Mouse (Mus musculus) cerebral cortex, adult 2 months (tissue): Measurements from ENCODE around the gene Tmem41b.

Source experiments
- WGBS: fragments of 180-500 bp; shearing (Covaris S2); methylation state at CpG from one replicate; pipeline ENCODE4 v1.1.7; 2018; 5-methylcytosine and 5-hydroxymethylcytosine counted together

Gene Tmem41b

DNA sequence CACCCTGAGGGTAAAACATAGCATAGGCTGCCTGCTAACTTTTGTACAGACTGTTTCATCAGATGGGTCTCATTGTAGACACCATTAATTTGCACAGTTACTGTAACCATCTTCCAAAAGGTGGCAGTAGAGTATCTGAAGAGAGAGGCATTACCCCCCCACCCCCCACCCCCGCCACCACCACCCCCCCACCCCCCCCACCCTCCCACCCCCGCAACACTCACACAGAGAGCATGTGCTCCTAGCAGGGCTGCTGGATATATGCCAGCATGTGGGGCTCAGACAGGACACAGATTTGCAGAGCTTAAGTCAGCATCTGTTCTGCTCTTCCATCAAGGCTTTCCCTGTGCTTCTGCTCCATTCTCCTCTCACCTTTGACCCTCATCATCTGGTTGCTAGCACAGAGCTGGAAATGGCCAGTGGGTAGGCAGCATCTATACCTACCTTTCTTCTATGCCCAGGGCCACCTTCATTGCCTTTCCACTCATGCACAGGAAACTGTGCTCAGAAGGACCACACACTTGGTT lies 17.7 kb downstream of the Tmem41b start:
- 8% methylated on average over 2 of the region's 2 CpGs for WGBS

DNA sequence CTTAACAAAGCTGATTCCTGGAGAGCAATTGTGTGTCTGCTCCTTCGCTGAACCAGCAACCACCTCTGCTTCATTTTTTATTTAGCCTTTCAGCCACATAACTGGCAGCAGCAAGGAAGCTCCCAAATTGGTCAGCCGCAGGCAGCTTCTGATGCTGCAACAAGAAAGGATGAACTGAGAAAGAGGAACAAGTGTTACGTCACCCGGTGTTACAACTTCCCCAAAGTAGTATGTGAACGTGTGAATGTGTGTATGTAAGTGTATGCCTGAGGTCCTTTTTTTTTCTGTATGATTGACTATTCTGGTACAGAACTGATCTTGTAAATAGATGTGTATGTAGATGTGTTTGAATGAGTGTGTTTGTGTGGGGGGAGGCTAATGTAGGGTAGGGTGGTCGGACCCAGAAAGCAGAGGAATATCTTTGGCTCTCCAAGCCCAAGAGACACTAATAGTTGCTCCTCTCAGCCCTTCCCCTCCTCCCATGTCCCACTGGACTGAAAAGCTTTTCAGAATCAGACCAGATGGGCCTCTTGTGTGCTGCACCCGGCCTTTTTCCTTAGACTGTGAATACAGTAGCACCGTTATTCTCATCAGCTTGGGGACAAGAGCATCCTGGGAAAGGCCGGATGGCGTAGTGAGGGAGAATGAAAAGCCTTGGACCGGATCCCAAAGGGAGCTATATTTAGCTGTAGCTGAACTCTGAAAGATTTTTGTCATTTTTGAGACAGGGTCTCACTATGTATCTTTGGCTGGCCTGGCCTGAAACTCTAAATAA lies 18.7 kb downstream of the Tmem41b start:
- 36% methylated on average over 11 of the region's 11 CpGs for WGBS

DNA sequence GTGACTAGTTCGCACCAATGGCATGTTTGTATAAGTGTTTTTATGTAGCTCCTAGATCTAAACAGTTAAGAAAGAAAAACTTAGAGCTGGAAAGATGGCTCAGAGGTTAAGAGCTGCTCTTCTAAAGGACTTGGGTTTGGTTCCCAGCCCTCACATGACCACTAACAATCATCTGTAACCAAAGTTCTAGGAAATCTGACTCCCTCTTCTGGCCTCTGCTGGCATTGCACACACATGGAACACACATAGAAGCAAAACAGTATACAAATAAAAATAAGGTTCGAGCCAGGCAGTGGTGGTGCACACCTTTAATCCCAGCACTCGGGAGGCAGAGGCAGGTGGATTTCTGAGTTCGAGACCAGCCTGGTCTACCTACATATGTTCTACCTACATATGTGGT lies 23.0 kb downstream of the Tmem41b start:
- 96% methylated on average over 4 of the region's 4 CpGs for WGBS

DNA sequence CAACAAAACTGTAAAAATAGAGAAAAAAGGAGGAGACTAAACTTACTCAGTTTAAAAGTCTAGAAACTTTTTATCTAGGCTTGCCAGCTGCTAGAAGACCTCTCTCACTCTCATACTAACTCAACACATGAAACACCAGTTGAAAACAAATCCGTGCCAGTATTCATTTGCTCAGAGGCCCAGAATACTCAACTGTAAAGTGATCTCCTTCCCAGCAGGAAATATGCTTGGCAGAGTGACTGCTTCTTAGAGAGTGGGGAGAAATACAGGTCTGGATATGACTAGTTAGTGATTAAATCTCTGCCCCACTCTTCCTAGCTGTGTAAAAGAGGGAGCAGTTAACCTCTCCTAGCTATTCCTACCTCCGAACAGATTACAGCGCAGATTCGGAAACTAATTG lies 24.1 kb downstream of the Tmem41b start:
- WGBS: 72% methylated on average over 4 of the region's 4 CpGs

DNA sequence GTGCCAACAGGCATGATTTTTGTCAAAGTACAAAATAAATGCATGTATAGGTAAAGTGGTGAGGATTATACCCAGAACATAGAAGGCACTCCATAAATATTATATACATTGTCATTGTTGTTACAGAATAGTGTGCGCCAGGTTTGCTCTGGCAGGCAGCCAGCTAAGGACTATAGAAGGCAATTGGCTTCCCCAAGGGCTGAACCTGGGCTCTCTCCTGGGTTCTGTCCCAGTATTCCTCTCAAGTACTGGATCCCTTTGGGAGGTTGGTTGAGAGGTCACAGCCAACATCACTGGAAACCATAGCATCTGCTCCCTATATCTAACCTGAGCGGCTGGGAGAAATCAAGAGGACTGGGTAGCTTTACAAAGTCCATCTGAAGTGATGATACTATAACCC lies 25.2 kb downstream of the Tmem41b start:
- WGBS: 75% methylated on average over 2 of the region's 2 CpGs

DNA sequence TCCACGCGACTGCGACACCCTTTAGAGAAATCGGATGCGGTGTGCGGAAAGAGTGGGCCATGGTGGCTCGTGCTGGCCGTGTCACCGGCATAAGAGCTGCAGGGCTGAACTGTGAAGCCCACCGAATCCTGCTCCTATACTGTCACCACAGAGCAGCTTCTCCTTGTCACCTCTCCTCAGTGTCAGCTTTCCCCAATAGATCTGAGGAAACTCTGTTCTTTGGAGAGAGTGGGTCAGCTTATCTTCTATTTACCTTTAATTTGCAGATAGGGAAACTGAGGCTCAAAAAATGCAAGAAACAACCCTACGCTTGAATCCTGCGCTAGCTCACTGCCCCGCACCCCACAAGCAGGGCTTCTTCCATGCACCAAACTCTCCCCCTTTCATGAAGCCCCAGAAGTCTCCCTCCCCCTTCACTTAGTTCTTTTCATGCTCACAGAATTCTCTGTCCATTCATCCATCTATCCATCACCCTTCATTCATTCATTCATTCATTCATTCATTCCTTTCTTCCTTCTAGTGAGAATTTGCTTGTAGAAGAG lies 26.0 kb downstream of the Tmem41b start:
- WGBS: 10% methylated on average over 13 of the region's 13 CpGs

DNA sequence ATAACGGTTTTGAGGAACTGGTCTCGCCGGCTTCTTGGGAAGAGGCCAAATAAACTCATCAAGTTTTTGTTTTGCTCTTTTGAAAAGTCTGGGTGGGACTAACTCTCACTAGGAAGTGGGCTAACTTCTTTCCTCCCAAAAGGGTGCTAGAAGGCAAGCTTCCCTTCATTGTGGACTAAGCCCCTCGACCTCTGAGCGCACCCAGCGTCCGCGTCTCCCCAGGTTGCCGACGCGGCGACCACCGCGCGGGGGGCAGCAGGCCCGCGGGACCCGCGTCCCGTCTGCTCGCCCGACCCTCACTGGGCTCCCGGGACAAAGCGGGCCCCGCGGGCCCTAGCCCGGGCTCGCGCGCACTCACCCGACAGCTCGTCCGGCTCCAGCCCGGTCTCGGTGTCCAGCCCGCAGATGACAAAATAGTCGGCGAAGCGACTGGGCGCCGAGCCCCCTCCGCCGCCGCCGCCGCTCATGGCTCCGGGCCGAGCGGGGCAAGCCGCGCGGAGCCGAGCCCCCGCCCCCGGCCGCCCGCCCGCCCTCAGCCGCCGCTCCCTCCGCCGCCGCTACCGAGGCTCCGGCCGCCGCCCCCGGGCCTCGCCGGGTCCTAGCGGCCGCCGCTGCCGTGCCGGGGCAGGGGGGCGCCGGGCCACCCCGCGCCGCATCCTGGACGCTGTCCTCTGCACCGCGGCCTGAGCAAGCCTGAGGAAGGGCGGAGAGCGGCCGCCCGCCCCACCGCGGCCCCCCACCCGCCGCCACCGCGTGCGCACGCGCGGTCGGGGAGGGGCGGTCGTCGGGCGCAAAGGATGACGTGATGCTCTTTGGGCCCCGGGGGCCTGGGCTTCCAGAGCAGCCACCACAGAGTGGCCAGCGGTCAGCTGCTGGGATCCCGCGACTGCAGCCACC lies 26.8 kb downstream of the Tmem41b start, which contains the start of gene Dennd5a:
Gene Dennd5a (minus strand): TSS at position 755 of the 897 bp plus-strand sequence.
- 1% methylated on average over 92 of the region's 107 CpGs for WGBS

DNA sequence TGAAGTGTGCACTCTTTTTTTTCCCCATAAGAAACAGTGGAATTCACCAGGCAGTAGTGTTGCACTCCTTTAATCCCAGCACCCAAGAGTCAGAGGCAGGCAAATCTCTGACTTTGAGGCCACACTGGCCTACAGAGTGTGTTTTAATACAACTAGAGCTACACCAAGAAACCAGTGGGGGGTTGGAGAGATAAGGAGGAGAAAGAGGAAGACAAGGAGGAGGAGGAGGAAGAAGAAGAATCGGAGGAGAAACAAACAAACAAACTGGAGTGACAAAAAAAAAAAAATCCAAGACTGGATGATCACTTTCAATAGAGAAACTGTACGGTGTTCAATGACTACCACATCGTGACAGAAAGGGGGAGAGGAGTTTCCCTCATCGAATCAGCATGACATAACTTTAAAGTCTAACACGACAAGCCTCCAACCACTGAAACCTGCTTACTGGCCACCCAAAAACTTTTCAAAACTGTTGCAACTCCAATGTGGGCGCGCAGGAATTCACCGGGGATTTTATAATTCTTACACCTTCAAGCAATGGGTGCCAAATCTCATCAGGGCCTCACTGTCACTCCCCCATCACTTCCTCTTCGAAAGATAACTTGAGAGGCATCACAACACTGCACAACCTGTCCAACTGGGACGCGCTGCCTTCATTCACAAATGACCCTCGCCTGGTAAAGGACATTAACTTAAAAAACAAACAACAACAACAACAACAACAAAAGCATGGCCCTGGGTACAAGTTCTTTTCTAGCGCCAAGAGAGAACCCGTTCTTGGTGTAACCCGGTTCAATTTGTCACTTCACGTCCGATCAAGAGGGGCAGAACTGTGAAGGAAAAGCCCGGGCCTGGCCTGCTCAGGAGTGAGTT lies 27.6 kb downstream of the Tmem41b start:
- WGBS: 2% methylated on average over 18 of the region's 18 CpGs

DNA sequence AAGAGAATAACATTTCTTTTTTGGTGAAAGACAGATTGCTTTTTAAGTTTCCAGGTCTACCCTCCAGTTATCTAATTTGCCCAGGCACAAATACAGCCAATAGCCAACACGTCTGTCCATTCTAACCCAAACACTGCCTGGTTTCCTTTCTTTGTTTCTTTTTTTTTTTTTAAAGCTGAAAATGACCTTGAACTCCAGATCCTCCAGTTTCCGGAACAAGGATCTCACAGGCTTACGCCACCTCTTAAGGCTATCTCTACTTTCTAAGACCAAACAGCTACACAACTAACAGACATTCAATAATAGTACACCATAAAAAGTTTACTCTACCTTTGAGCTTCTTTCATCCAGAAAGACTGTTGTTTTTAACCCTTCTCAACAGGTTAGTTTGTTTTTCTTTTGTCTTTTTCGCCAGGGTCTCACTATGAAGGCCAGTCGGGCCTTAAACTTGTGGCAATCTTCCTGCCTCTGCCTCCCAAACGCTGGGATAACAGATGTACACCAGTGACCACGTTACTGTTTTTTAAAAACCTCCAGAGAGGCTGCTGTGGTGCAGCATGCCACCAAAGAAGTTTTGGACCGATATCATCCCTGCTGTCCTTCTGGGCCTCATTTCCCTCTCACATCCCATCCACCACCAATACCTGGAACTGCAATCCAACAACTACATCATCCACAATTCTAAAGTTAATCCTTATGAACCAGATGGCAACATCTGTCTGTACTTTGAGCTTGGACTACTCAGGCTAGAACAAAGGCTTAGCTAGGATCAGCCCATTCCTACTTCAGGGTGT lies 28.5 kb downstream of the Tmem41b start:
- WGBS: 52% methylated on average over 8 of the region's 8 CpGs

DNA sequence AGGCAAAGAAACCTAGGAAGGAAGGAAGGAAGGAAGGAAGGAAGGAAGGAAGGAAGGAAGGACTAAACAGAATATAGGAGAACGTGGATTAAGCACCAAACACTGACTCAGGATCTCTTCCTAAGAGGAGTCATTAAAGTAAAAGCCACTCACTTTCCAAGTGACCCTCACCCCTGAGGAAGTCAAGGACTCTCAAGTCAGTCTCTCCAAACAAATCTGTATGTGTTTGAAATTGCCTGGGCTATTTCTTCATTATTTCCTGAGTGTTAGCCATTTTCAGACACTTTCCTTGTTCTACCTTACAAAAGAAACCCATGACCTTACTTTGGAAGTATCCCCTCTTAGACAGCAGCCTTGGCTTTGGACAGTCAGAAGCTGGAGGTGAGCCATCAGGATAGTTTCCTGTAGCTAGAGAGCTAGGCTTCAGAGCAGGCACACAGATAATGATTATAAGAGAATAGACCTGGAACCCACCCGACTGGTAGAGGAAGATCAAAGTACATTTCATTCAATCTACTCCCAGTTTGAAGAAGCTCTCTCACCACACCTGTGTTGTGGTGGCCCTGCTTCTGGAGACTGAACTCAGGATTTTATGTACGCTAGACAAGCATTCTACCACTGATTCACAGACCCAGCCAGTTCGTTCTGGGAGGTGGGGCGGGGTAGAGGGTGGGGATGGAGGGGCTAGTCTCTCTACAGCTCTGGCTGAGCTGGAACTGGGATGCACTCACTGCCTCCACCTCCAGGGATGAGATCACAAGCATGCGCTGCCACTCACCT lies 31.9 kb downstream of the Tmem41b start:
- 57% methylated on average over 6 of the region's 6 CpGs for WGBS

DNA sequence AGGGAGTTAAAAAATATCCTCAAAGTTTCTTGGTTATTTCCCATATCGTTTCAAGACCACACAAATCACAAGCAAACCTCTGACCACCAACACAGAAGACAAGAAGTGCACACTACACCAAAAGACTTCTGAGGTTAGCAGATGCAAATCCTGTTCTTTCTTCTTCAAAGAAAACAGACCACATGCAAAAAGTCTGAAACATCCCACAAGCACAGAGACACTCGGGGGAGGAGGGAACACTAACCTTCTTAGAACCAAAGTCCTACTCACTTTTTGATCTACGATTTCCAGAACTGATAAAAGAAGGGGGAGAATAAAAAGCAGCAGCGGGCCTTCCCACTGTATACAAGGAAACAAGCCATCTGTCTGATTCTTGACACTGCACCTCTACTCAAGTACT lies 35.4 kb downstream of the Tmem41b start:
- 43% methylated on average over 4 of the region's 4 CpGs for WGBS

DNA sequence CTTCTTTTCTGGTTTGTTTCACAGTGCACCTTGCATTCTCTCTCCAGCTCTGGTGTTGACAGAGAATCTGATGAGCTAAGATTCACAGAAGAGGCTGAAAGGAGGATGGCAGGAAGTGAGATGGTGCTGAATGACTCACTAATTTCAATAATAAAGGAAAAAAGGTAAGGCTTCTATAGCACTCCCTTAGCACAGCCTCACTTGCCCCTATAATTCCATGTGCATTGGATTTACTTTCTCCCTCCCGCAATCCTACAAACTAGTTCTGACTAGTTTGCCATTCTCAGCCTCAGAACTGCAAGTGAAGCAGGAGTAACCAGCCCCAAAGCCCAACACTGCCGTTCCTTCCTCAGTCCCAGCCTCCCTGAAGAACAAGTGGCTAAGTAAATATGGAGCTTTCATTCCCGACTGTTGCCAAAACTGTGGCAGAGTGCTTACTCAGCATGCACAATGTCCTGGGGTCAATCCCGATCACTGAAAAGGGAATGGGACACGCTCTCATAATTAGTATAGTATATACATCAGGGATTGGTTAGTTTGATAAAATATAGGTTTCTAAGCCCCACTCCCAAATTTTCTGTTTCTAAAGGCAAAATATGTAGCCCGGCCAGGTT lies 42.2 kb downstream of the Tmem41b start:
- 51% methylated on average over 6 of the region's 6 CpGs for WGBS

DNA sequence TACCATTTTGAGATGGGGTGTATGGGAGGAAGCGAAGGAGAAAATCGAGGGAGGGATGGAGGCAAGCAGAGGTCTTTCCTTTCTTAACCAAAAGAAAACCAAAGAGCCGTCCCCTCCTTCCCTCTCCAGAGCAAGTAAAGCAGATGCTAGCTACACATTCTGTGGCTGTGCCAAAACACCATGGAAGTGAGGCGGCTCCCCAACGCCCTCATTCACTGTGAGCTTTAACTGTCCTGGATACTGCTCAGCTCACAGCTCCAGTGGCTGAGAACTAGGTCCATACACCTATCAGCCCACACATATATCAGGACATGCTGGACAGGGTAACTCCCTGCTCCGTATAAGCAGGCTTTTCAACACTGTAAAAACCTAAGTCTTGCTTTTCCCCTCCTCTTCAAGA lies 58.4 kb downstream of the Tmem41b start:
- WGBS: 57% methylated on average over 6 of the region's 6 CpGs

DNA sequence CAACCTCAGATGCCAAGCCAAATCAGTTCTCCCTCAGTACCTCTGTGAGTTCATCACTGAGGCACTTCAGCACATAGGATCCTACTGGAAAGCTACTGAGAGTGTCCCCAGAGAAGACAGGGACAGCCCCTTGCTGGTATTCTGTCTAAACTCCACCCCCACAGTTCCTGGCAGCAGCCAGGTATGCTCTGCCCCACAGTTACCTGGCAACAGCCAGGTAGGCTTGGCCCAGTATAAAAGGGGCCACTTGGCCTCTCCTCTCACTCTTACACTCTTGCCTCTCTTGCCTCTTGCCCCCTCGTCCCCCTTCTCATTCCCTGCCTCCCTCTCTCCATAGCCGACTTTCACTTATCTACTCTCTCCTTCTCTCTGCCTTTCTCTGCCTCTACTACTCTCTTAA lies 61.8 kb downstream of the Tmem41b start:
- 77% methylated on average over 2 of the region's 2 CpGs for WGBS

DNA sequence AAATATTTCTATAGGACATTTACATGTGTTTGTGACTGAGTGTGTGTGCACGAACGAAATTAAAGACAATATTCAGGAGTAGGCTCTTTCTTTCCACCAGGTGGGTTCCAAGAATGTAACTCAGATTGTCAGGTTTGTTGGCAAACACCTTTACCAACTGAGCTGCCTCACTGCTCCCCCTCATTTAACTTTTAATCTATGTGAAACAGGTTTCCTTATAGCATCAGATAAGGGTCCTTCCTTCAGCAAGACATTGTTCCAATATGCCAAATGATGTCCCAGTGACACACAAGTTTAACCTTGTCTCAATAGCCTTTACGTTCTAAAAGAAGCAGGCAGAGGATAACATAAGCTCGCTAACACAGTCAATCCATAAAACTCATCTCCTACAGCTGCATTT lies 63.8 kb downstream of the Tmem41b start:
- WGBS: 96% methylated on average over 4 of the region's 4 CpGs
